Comparison of ENCODE assay signal across 9 mouse cellular contexts in genomic region chr16:29761779-29762277, GRCm38 (mm10).
DNase-seq lines count a peak whose midpoint lies in the region; ATAC-seq and TF ChIP-seq lines count a peak whose summit lies in the region.
"Had no signal": no experiment of that assay in that cellular context is flagged by ENCODE, and none has a peak within 500 bp of the region (broad histone marks: within the 10 kb centered on the region; RNA-seq: fewer than 3 reads in every experiment).

No protein-coding gene starts in this region.

- H3K4me3 ChIP-seq in hindbrain, postnatal 0 days (ENCODE audit: low read length) = no peak overlapping the region
- H3K4me3 ChIP-seq: liver, embryonic 15.5 days had no signal

- no peak overlapping the region for H3K4me2 ChIP-seq in hindbrain, postnatal 0 days (ENCODE audit: low read depth, low read length)
- H3K4me2 ChIP-seq: liver, embryonic 15.5 days had no signal

- H3K9ac ChIP-seq in hindbrain, postnatal 0 days (replicated peaks; ENCODE audit: low read length) = no peak overlapping the region
- H3K9ac ChIP-seq: liver, embryonic 15.5 days had no signal

- no peaks in the 10 kb centered on the region for H3K4me1 ChIP-seq in hindbrain, postnatal 0 days (ENCODE audit: insufficient read depth, low read length)
- H3K4me1 ChIP-seq: liver, embryonic 15.5 days had no signal

- 0 out of 2 replicates have a peak, but pooled peaks have one; percentile 47 for ATAC-seq in hindbrain, postnatal 0 days

- no peak overlapping the region for H3K27ac ChIP-seq in hindbrain, postnatal 0 days
- H3K27ac ChIP-seq: liver, embryonic 15.5 days had no signal

- no peaks in the 10 kb centered on the region for H3K36me3 ChIP-seq in hindbrain, postnatal 0 days (ENCODE audit: insufficient read depth, low read length)
- H3K36me3 ChIP-seq: liver, embryonic 15.5 days had no signal

- H3K9me3 ChIP-seq in hindbrain, postnatal 0 days (ENCODE audit: low read length) = no peaks in the 10 kb centered on the region
- H3K9me3 ChIP-seq: liver, embryonic 15.5 days had no signal

- peak; percentile 31 for DNase-seq in adrenal gland, adult 2 months
- DNase-seq in adrenal gland, adult 8-10 months = no peak
- DNase-seq in 3T3-L1 (ENCODE audit: low read depth, low spot score) = peak; percentile 19
- DNase-seq in gastrocnemius, adult 18-20 months (ENCODE audit: low spot score) = peak; percentile 80
- peak; percentile 9 for DNase-seq in hindbrain, postnatal 0 days (ENCODE audit: low spot score)
- peak; percentile 56 for DNase-seq in mesoderm, embryonic 11.5 days (ENCODE audit: low read depth, low spot score)
- no peak for DNase-seq in spleen, postnatal 14 days (ENCODE audit: low spot score in 2 of 2)
- no peak for DNase-seq in cerebellum, adult 11-12 months

- H3K27me3 ChIP-seq in hindbrain, postnatal 0 days (ENCODE audit: insufficient read depth, low read length) = no peaks in the 10 kb centered on the region

- no peak for TF ChIP-seq CTCF in hindbrain, postnatal 0 days (IDR thresholded peaks at IDR 0.05; ENCODE audit: low read depth)

- WGBS in hindbrain, postnatal 0 days = 30% methylated on average over 6 of the region's 6 CpGs

Comparison
In these comparisons a context has a peak if more than half of its experiments do, and no peak if none do; other contexts are left out.
1. DNase-seq: peak in adrenal gland, adult 2 months (single experiment), 3T3-L1 (single experiment), gastrocnemius, adult 18-20 months (single experiment), hindbrain, postnatal 0 days (single experiment) and mesoderm, embryonic 11.5 days (single experiment); none in adrenal gland, adult 8-10 months (single experiment), spleen, postnatal 14 days (0 of 2) and cerebellum, adult 11-12 months (single experiment).